Mouse (Mus musculus) CH12.LX (cell line): ENCODE results near the gene Map7d2.
"Not testable (repeated sequence)": the region's sequence is repeated elsewhere in the genome, so short reads cannot be mapped to it uniquely, and the experiment has no call there.

ENCODE experiments used
- CTCF ChIP-seq, 2 experiments: IDR thresholded peaks in 1 of 2; conservative IDR thresholded peaks in 1 of 2; 2 replicates each; pipeline ENCODE4 v1.5.1; 2011 to 2012; ENCODE audit warnings: low read depth in 2 of 2, low read length in 2 of 2, improper control_type of control experiment in 1 of 2, inconsistent platforms in 1 of 2, mild to moderate bottlenecking in 1 of 2, moderate library complexity in 1 of 2
- E2F4 ChIP-seq: IDR thresholded peaks from 2 replicates; pipeline ENCODE4 v1.6.1; 2011; ENCODE audit warnings: low read depth, low read length, improper control_type of control experiment; ENCODE audit not compliant: insufficient replicate concordance
- GABPA ChIP-seq: IDR thresholded peaks from 2 replicates; pipeline ENCODE4 v1.6.1; 2012; ENCODE audit warnings: low read depth, low read length, improper control_type of control experiment, inconsistent platforms; ENCODE audit not compliant: insufficient replicate concordance
- HCFC1 ChIP-seq: IDR thresholded peaks from 2 replicates; pipeline ENCODE4 v1.6.1; 2012; ENCODE audit warnings: low read depth, mild to moderate bottlenecking, inconsistent platforms, low read length, improper control_type of control experiment
- MXI1 ChIP-seq: IDR thresholded peaks from 2 replicates; pipeline ENCODE4 v1.6.1; 2011; ENCODE audit warnings: mild to moderate bottlenecking, low read depth, low read length, improper control_type of control experiment
- NELFE ChIP-seq: IDR thresholded peaks from 2 replicates; pipeline ENCODE4 v1.6.1; 2011; ENCODE audit warnings: low read depth, low read length, improper control_type of control experiment
- NRF1 ChIP-seq: IDR thresholded peaks from 2 replicates; pipeline ENCODE4 v1.6.1; 2014; ENCODE audit warnings: low read depth, mild to moderate bottlenecking, inconsistent platforms, low read length, improper control_type of control experiment, moderate library complexity
- PAX5 ChIP-seq: IDR thresholded peaks from 2 replicates; pipeline ENCODE4 v1.6.1; 2012; ENCODE audit warnings: low read length, inconsistent platforms, mixed read lengths
- POLR2A ChIP-seq: IDR thresholded peaks from 2 replicates; pipeline ENCODE4 v1.6.1; 2011; ENCODE audit warnings: low read depth, mild to moderate bottlenecking, improper control_type of control experiment, low read length
- SMC3 ChIP-seq: IDR thresholded peaks from 2 replicates; pipeline ENCODE4 v1.6.1; 2011; ENCODE audit warnings: low read depth, low read length, improper control_type of control experiment
- USF1 ChIP-seq: IDR thresholded peaks from 2 replicates; pipeline ENCODE4 v1.6.1; 2014; ENCODE audit warnings: low read depth, mild to moderate bottlenecking, inconsistent platforms, low read length, improper control_type of control experiment
- ZKSCAN1 ChIP-seq: IDR thresholded peaks from 2 replicates; pipeline ENCODE4 v1.6.1; 2012; ENCODE audit warnings: low read depth, inconsistent platforms, low read length, improper control_type of control experiment, borderline replicate concordance
- ZMIZ1 ChIP-seq: IDR thresholded peaks from 2 replicates; pipeline ENCODE4 v1.6.1; 2012; ENCODE audit warnings: low read depth, mild to moderate bottlenecking, inconsistent platforms, low read length, improper control_type of control experiment

DNA sequence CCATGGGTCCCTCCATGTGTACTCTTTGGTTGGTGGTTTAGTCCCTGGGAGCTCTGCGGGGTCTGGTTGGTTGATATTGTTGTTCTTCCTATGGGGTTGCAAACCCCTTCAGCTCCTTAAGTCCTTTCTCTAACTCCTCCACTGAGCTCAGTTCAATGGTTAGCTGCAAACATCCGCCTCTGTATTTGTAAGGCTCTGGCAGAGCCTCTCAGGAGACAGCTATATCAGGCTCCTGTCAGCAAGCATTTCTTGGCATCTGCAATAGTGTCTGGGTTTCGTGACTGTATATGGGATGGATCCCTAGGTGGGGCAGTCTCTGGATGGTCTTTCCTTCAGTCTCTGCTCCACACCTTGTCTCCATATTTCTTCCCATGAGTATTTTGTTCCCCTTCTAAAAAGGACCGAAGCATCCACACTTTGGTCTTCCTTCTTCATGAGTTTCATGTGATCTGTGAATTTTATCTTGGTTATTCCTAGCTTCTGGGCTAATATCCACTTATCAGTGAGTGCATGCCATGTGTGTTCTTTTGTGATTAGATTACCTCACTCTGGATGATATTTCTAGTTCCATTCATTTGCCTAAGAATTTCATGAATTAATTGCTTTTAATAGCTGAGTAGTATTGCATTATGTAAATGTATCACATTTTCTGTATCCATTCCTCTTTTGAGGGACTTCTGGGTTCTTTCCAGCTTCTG, 64.0 kb downstream of the Map7d2 start:
- not testable (repeated sequence) for TF ChIP-seq ZMIZ1; E2F4; POLR2A; PAX5; ZKSCAN1; HCFC1; NELFE; USF1; SMC3; CTCF (conservative IDR thresholded peaks at IDR 0.05 in 1 of 2, IDR thresholded peaks at IDR 0.05 in 1 of 2; ENCODE audit: low read depth in 2 of 2, low read length in 2 of 2); NRF1; GABPA; MXI1
